1 mouse cellular context compared by ENCODE assay signal in genomic region chr8:84194224-84194743, GRCm38 (mm10).
A peak's percentile ranks its signal among the peaks of the same experiment; 100 is the strongest.
TF ChIP-seq lines count a peak whose summit lies in the region.

No protein-coding gene starts in this region.

TF ChIP-seq in ES-E14, 5 proteins besides CTCF, POLR2A, EP300 and RAD21 (continued from another document):
- 0 out of 2 replicates have a peak, but pooled peaks have one; percentile 1 for TF ChIP-seq CHD2 (IDR thresholded peaks at IDR 0.05; ENCODE audit: low read depth, low read length)
